Mouse (Mus musculus): ENCODE results near the gene Iqgap1. TPM values are rescaled to one million over a fixed set of nuclear protein-coding genes. Genes with fewer than 3 reads are reported as not detected.
"Not testable (repeated sequence)": the region's sequence is repeated elsewhere in the genome, so short reads cannot be mapped to it uniquely, and the experiment has no call there.

Gene Iqgap1
- polyA plus RNA-seq, 1 experiment from 2014 or later = 476 TPM

- WGBS (ENCODE audit: missing documents) = 31% methylated on average over 4 of the region's 4 CpGs
- Histone ChIP-seq H3K27ac (peak overlapping the region; percentile 72), H3K4me3 (ENCODE audit: inconsistent target) (no peak overlapping the region), H3K79me2 (ENCODE audit: inconsistent target) (no peaks in the 10 kb centered on the region), H3K36me3 (ENCODE audit: inconsistent target) (no peaks in the 10 kb centered on the region)
These were observed 10.3 kb upstream of the Iqgap1 start for GRCm38 (mm10) chr7:80835984-80836652.

- H3K27ac ChIP-seq = no peak overlapping the region
- WGBS (ENCODE audit: missing documents) = 77% methylated on average over 8 of the region's 12 CpGs
- H3K4me3 ChIP-seq (ENCODE audit: inconsistent target) = no peak overlapping the region
- H3K79me2 ChIP-seq (ENCODE audit: inconsistent target) = no peaks in the 10 kb centered on the region
- H3K36me3 ChIP-seq (ENCODE audit: inconsistent target) = no peaks in the 10 kb centered on the region
These were observed 8.1 kb upstream of the Iqgap1 start for GRCm38 (mm10) chr7:80833651-80834532.

GRCm38 (mm10) chr7:80832996-80833650 lies 7.3 kb upstream of the Iqgap1 start:
- H3K36me3 ChIP-seq (ENCODE audit: inconsistent target); H3K79me2 ChIP-seq (ENCODE audit: inconsistent target); H3K4me3 ChIP-seq (ENCODE audit: inconsistent target): not testable (repeated sequence)
- 0 out of 2 replicates have a peak overlapping the region, but pooled peaks have one; percentile 80 for H3K27ac ChIP-seq
- 42% methylated on average over 12 of the region's 14 CpGs for WGBS (ENCODE audit: missing documents)

GRCm38 (mm10) chr7:80832191-80832590 lies 6.4 kb upstream of the Iqgap1 start:
- 0% methylated on average over 4 of the region's 4 CpGs for WGBS (ENCODE audit: missing documents)
- H3K36me3 ChIP-seq (ENCODE audit: inconsistent target) = no peaks in the 10 kb centered on the region
- no peak overlapping the region for H3K4me3 ChIP-seq (ENCODE audit: inconsistent target)
- no peaks in the 10 kb centered on the region for H3K79me2 ChIP-seq (ENCODE audit: inconsistent target)
- peak overlapping the region; percentile 80 for H3K27ac ChIP-seq

GRCm38 (mm10) chr7:80830193-80830803 lies 4.5 kb upstream of the Iqgap1 start:
- no peaks in the 10 kb centered on the region for H3K79me2 ChIP-seq (ENCODE audit: inconsistent target)
- no peak overlapping the region for H3K4me3 ChIP-seq (ENCODE audit: inconsistent target)
- 13% methylated on average over 11 of the region's 15 CpGs for WGBS (ENCODE audit: missing documents)
- no peaks in the 10 kb centered on the region for H3K36me3 ChIP-seq (ENCODE audit: inconsistent target)
- peak overlapping the region; percentile 80 for H3K27ac ChIP-seq

- no peaks in the 10 kb centered on the region for H3K79me2 ChIP-seq (ENCODE audit: inconsistent target)
- no peak overlapping the region for H3K4me3 ChIP-seq (ENCODE audit: inconsistent target)
- H3K36me3 ChIP-seq (ENCODE audit: inconsistent target) = no peaks in the 10 kb centered on the region
- H3K27ac ChIP-seq = peak overlapping the region; percentile 80
- 30% methylated on average over 13 of the region's 18 CpGs for WGBS (ENCODE audit: missing documents)
These were observed 2.5 kb upstream of the Iqgap1 start for GRCm38 (mm10) chr7:80828146-80828860.

GRCm38 (mm10) chr7:80823875-80824682 lies 1.7 kb downstream of the Iqgap1 start:
- WGBS (ENCODE audit: missing documents) = 58% methylated on average over 11 of the region's 11 CpGs

GRCm38 (mm10) chr7:80823267-80823666 lies 2.5 kb downstream of the Iqgap1 start:
- Histone ChIP-seq H3K36me3 (ENCODE audit: inconsistent target) (no peaks in the 10 kb centered on the region), H3K4me3 (ENCODE audit: inconsistent target) (no peak overlapping the region), H3K79me2 (ENCODE audit: inconsistent target) (no peaks in the 10 kb centered on the region), H3K27ac (no peak overlapping the region)
- 81% methylated on average over 4 of the region's 4 CpGs for WGBS (ENCODE audit: missing documents)

More at GRCm38 (mm10) chr7:80823875-80824682, 1.7 kb downstream of the Iqgap1 start:
- no peak overlapping the region for H3K27ac ChIP-seq
- H3K4me3 ChIP-seq (ENCODE audit: inconsistent target) = no peak overlapping the region
- no peaks in the 10 kb centered on the region for H3K79me2 ChIP-seq (ENCODE audit: inconsistent target)
- no peaks in the 10 kb centered on the region for H3K36me3 ChIP-seq (ENCODE audit: inconsistent target)

- Histone ChIP-seq H3K27ac (no peak overlapping the region), H3K79me2 (ENCODE audit: inconsistent target) (no peaks in the 10 kb centered on the region), H3K4me3 (ENCODE audit: inconsistent target) (no peak overlapping the region), H3K36me3 (ENCODE audit: inconsistent target) (no peaks in the 10 kb centered on the region)
- 90% methylated on average over 4 of the region's 4 CpGs for WGBS (ENCODE audit: missing documents)
These were observed 4.9 kb downstream of the Iqgap1 start for GRCm38 (mm10) chr7:80820838-80821237.

- WGBS (ENCODE audit: missing documents) = 97% methylated on average over 5 of the region's 5 CpGs
- Histone ChIP-seq H3K4me3 (ENCODE audit: inconsistent target) (no peak overlapping the region), H3K27ac (no peak overlapping the region)
These were observed 9.1 kb downstream of the Iqgap1 start for GRCm38 (mm10) chr7:80816641-80817040.

GRCm38 (mm10) chr7:80813397-80813796 lies 12.4 kb downstream of the Iqgap1 start:
- Histone ChIP-seq H3K27ac (no peak overlapping the region), H3K4me3 (ENCODE audit: inconsistent target) (no peak overlapping the region), H3K36me3 (ENCODE audit: inconsistent target) (no peaks in the 10 kb centered on the region), H3K79me2 (ENCODE audit: inconsistent target) (no peaks in the 10 kb centered on the region)
- WGBS (ENCODE audit: missing documents) = 51% methylated on average over 4 of the region's 4 CpGs

More at GRCm38 (mm10) chr7:80816641-80817040, 9.1 kb downstream of the Iqgap1 start:
- Histone ChIP-seq H3K36me3 (ENCODE audit: inconsistent target) (no peaks in the 10 kb centered on the region), H3K79me2 (ENCODE audit: inconsistent target) (no peaks in the 10 kb centered on the region)

- WGBS (ENCODE audit: missing documents) = 88% methylated on average over 4 of the region's 4 CpGs
- H3K27ac ChIP-seq = no peak overlapping the region
- no peaks in the 10 kb centered on the region for H3K36me3 ChIP-seq (ENCODE audit: inconsistent target)
- H3K4me3 ChIP-seq (ENCODE audit: inconsistent target) = no peak overlapping the region
- H3K79me2 ChIP-seq (ENCODE audit: inconsistent target) = peaks cover 16% of the 10 kb centered on the region
These were observed 19.4 kb downstream of the Iqgap1 start for GRCm38 (mm10) chr7:80806331-80806730.

- WGBS (ENCODE audit: missing documents) = 5% methylated on average over 40 of the region's 47 CpGs
- H3K4me3 ChIP-seq (ENCODE audit: inconsistent target) = peak overlapping the region; percentile 85
- peak overlapping the region; percentile 78 for H3K27ac ChIP-seq
- H3K36me3 ChIP-seq (ENCODE audit: inconsistent target) = peaks cover 15% of the 10 kb centered on the region; the same call in 1 of the 2 replicates
- peaks cover 46% of the 10 kb centered on the region for H3K79me2 ChIP-seq (ENCODE audit: inconsistent target)
These were observed 22.5 kb downstream of the Iqgap1 start for GRCm38 (mm10) chr7:80803173-80803872.

Measured in macrophage (primary cell).